Mouse (Mus musculus): ENCODE measurements at regions not wholly inside any gene's neighbourhood (a gene's known extent, or its start where the extent isn't known, plus 50 kb on each side); places are given as distances from the start of the nearest gene placed in this dataset.

- H3K9me3 ChIP-seq (replicated peaks) = no peaks in the 10 kb centered on the region
- no peak overlapping the region for H3K4me2 ChIP-seq (replicated peaks)
- H3K9ac ChIP-seq = no peak overlapping the region
- WGBS = 45% methylated on average over 4 of the region's 4 CpGs
- no peak for ATAC-seq (ENCODE audit: insufficient number of reproducible peaks, low FRiP score, low TSS enrichment, low read depth)
- no peak overlapping the region for H3K27ac ChIP-seq (replicated peaks)
- no peaks in the 10 kb centered on the region for H3K36me3 ChIP-seq
- no peak overlapping the region for H3K4me3 ChIP-seq (replicated peaks)
- H3K4me1 ChIP-seq = no peaks in the 10 kb centered on the region
- no peaks in the 10 kb centered on the region for H3K27me3 ChIP-seq
These were observed 54.4 kb upstream of the 9630041A04Rik start for GRCm38 (mm10) chr9:101807249-101807648.

- H3K4me2 ChIP-seq (replicated peaks) = no peak overlapping the region
- no peak overlapping the region for H3K4me3 ChIP-seq (replicated peaks)
- no peak for ATAC-seq (ENCODE audit: insufficient number of reproducible peaks, low FRiP score, low TSS enrichment, low read depth)
These were observed 64.9 kb upstream of the 9630041A04Rik start for GRCm38 (mm10) chr9:101796718-101797117.

GRCm38 (mm10) chr9:101796063-101796462, 65.6 kb upstream of the 9630041A04Rik start:
- no peak overlapping the region for H3K9ac ChIP-seq
- H3K27ac ChIP-seq (replicated peaks) = no peak overlapping the region
- H3K27me3 ChIP-seq = no peaks in the 10 kb centered on the region
- no peaks in the 10 kb centered on the region for H3K9me3 ChIP-seq (replicated peaks)
- 65% methylated on average over 4 of the region's 4 CpGs for WGBS
- H3K36me3 ChIP-seq = no peaks in the 10 kb centered on the region
- H3K4me1 ChIP-seq = no peaks in the 10 kb centered on the region
- ATAC-seq (ENCODE audit: insufficient number of reproducible peaks, low FRiP score, low TSS enrichment, low read depth) = no peak
- no peak overlapping the region for H3K4me2 ChIP-seq (replicated peaks)
- H3K4me3 ChIP-seq (replicated peaks) = no peak overlapping the region

More at GRCm38 (mm10) chr9:101796718-101797117, 64.9 kb upstream of the 9630041A04Rik start:
- Histone ChIP-seq H3K9ac (no peak overlapping the region), H3K27me3 (no peaks in the 10 kb centered on the region), H3K4me1 (no peaks in the 10 kb centered on the region), H3K9me3 (replicated peaks) (no peaks in the 10 kb centered on the region), H3K27ac (replicated peaks) (no peak overlapping the region), H3K36me3 (no peaks in the 10 kb centered on the region)
- 54% methylated on average over 1 of the region's 1 CpGs for WGBS

- 81% methylated on average over 2 of the region's 2 CpGs for WGBS
- no peak overlapping the region for H3K27ac ChIP-seq (replicated peaks)
- no peaks in the 10 kb centered on the region for H3K9me3 ChIP-seq (replicated peaks)
- H3K4me1 ChIP-seq = no peaks in the 10 kb centered on the region
- H3K27me3 ChIP-seq = no peaks in the 10 kb centered on the region
- no peaks in the 10 kb centered on the region for H3K36me3 ChIP-seq
- H3K4me3 ChIP-seq (replicated peaks) = no peak overlapping the region
- H3K9ac ChIP-seq = no peak overlapping the region
- H3K4me2 ChIP-seq (replicated peaks) = no peak overlapping the region
- ATAC-seq (ENCODE audit: insufficient number of reproducible peaks, low FRiP score, low TSS enrichment, low read depth) = no peak
These were observed 66.2 kb upstream of the 9630041A04Rik start for GRCm38 (mm10) chr9:101795436-101795835.

GRCm38 (mm10) chr9:101790936-101791335, 70.7 kb upstream of the 9630041A04Rik start:
- no peaks in the 10 kb centered on the region for H3K4me1 ChIP-seq
- no peak for ATAC-seq (ENCODE audit: insufficient number of reproducible peaks, low FRiP score, low TSS enrichment, low read depth)
- no peak overlapping the region for H3K4me3 ChIP-seq (replicated peaks)
- no peaks in the 10 kb centered on the region for H3K9me3 ChIP-seq (replicated peaks)
- no peaks in the 10 kb centered on the region for H3K36me3 ChIP-seq
- WGBS = 80% methylated on average over 1 of the region's 1 CpGs
- no peaks in the 10 kb centered on the region for H3K27me3 ChIP-seq
- H3K27ac ChIP-seq (replicated peaks) = no peak overlapping the region
- H3K9ac ChIP-seq = no peak overlapping the region
- H3K4me2 ChIP-seq (replicated peaks) = no peak overlapping the region

GRCm38 (mm10) chr9:101740949-101741605, 120.6 kb upstream of the 9630041A04Rik start:
- Histone ChIP-seq H3K9ac (no peak overlapping the region), H3K27me3 (no peaks in the 10 kb centered on the region), H3K4me2 (replicated peaks) (no peak overlapping the region), H3K9me3 (replicated peaks) (no peaks in the 10 kb centered on the region), H3K27ac (replicated peaks) (no peak overlapping the region), H3K36me3 (no peaks in the 10 kb centered on the region), H3K4me1 (peaks cover 4% of the 10 kb centered on the region; the same call in 1 of the 2 replicates), H3K4me3 (replicated peaks) (no peak overlapping the region)
- WGBS = 57% methylated on average over 10 of the region's 10 CpGs
- no peak for ATAC-seq (ENCODE audit: insufficient number of reproducible peaks, low FRiP score, low TSS enrichment, low read depth)

GRCm38 (mm10) chr9:101739322-101739721, 122.3 kb upstream of the 9630041A04Rik start:
- Histone ChIP-seq H3K27me3 (no peaks in the 10 kb centered on the region), H3K4me3 (replicated peaks) (no peak overlapping the region), H3K9ac (no peak overlapping the region), H3K36me3 (no peaks in the 10 kb centered on the region), H3K27ac (replicated peaks) (no peak overlapping the region), H3K9me3 (replicated peaks) (no peaks in the 10 kb centered on the region), H3K4me1 (peaks cover 4% of the 10 kb centered on the region; the same call in 1 of the 2 replicates), H3K4me2 (replicated peaks) (no peak overlapping the region)
- 45% methylated on average over 10 of the region's 10 CpGs for WGBS
- no peak for ATAC-seq (ENCODE audit: insufficient number of reproducible peaks, low FRiP score, low TSS enrichment, low read depth)

- no peak overlapping the region for H3K4me2 ChIP-seq (replicated peaks)
- ATAC-seq (ENCODE audit: insufficient number of reproducible peaks, low FRiP score, low TSS enrichment, low read depth) = no peak; the same call in 1 of the 2 replicates
These were observed 127.4 kb upstream of the 9630041A04Rik start for GRCm38 (mm10) chr9:101734271-101734670.

GRCm38 (mm10) chr9:101733611-101734225, 127.9 kb upstream of the 9630041A04Rik start:
- H3K9ac ChIP-seq = no peak overlapping the region
- no peak overlapping the region for H3K4me3 ChIP-seq (replicated peaks)
- ATAC-seq (ENCODE audit: insufficient number of reproducible peaks, low FRiP score, low TSS enrichment, low read depth) = no peak
- no peaks in the 10 kb centered on the region for H3K36me3 ChIP-seq
- no peak overlapping the region for H3K27ac ChIP-seq (replicated peaks)
- no peaks in the 10 kb centered on the region for H3K27me3 ChIP-seq
- no peaks in the 10 kb centered on the region for H3K4me1 ChIP-seq
- WGBS = 70% methylated on average over 14 of the region's 14 CpGs
- H3K9me3 ChIP-seq (replicated peaks) = no peaks in the 10 kb centered on the region
- H3K4me2 ChIP-seq (replicated peaks) = no peak overlapping the region

More at GRCm38 (mm10) chr9:101734271-101734670, 127.4 kb upstream of the 9630041A04Rik start:
- 71% methylated on average over 8 of the region's 8 CpGs for WGBS
- H3K9me3 ChIP-seq (replicated peaks) = no peaks in the 10 kb centered on the region
- H3K27ac ChIP-seq (replicated peaks) = no peak overlapping the region
- no peaks in the 10 kb centered on the region for H3K27me3 ChIP-seq
- H3K36me3 ChIP-seq = no peaks in the 10 kb centered on the region
- H3K4me3 ChIP-seq (replicated peaks) = no peak overlapping the region
- 0 out of 2 replicates have a peak, but pooled peaks cover under 1% of the 10 kb centered on the region for H3K4me1 ChIP-seq
- H3K9ac ChIP-seq = no peak overlapping the region

GRCm38 (mm10) chr9:101730136-101730535, 131.5 kb upstream of the 9630041A04Rik start:
- no peak for ATAC-seq (ENCODE audit: insufficient number of reproducible peaks, low FRiP score, low TSS enrichment, low read depth)
- Histone ChIP-seq H3K4me1 (no peaks in the 10 kb centered on the region), H3K9ac (no peak overlapping the region), H3K36me3 (no peaks in the 10 kb centered on the region), H3K27me3 (no peaks in the 10 kb centered on the region), H3K27ac (replicated peaks) (no peak overlapping the region), H3K9me3 (replicated peaks) (no peaks in the 10 kb centered on the region), H3K4me3 (replicated peaks) (no peak overlapping the region), H3K4me2 (replicated peaks) (no peak overlapping the region)
- 86% methylated on average over 3 of the region's 3 CpGs for WGBS

GRCm38 (mm10) chr9:101717911-101718310, 143.7 kb upstream of the 9630041A04Rik start:
- no peak; the same call in 1 of the 2 replicates for ATAC-seq (ENCODE audit: insufficient number of reproducible peaks, low FRiP score, low TSS enrichment, low read depth)
- Histone ChIP-seq H3K4me2 (replicated peaks) (no peak overlapping the region), H3K4me1 (no peaks in the 10 kb centered on the region), H3K27ac (replicated peaks) (no peak overlapping the region), H3K9ac (no peak overlapping the region), H3K4me3 (replicated peaks) (no peak overlapping the region), H3K36me3 (no peaks in the 10 kb centered on the region), H3K9me3 (replicated peaks) (no peaks in the 10 kb centered on the region), H3K27me3 (no peaks in the 10 kb centered on the region)
- 27% methylated on average over 2 of the region's 2 CpGs for WGBS

Measured in embryonic facial prominence, embryonic 15.5 days (tissue).